Comparison of ENCODE assay signal across 18 mouse cellular contexts in genomic region chr1:17415958-17416357, GRCm38 (mm10).
DNase-seq lines count a peak whose midpoint lies in the region; ATAC-seq and TF ChIP-seq lines count a peak whose summit lies in the region.
"Had no signal": no experiment of that assay in that cellular context is flagged by ENCODE, and none has a peak within 500 bp of the region (broad histone marks: within the 10 kb centered on the region; RNA-seq: fewer than 3 reads in every experiment).

No protein-coding gene starts in this region.

- H3K4me1 ChIP-seq in forebrain, embryonic 13.5 days, result no peaks in the 10 kb centered on the region
- no peaks in the 10 kb centered on the region for H3K4me1 ChIP-seq in forebrain, embryonic 16.5 days (replicated peaks; ENCODE audit: control insufficient read depth, insufficient read depth, low read length)
- H3K4me1 ChIP-seq in midbrain, embryonic 11.5 days (ENCODE audit: control insufficient read depth, insufficient read depth, low read length), result 0 out of 2 replicates have a peak, but pooled peaks cover 3% of the 10 kb centered on the region
- no peaks in the 10 kb centered on the region for H3K4me1 ChIP-seq in midbrain, postnatal 0 days (ENCODE audit: insufficient read depth, low read length)
- no peaks in the 10 kb centered on the region for H3K4me1 ChIP-seq in heart, embryonic 12.5 days (replicated peaks)

- WGBS in forebrain, embryonic 13.5 days, result 9% methylated on average over 3 of the region's 3 CpGs
- 5% methylated on average over 3 of the region's 3 CpGs for WGBS in forebrain, embryonic 16.5 days
- WGBS in midbrain, embryonic 11.5 days, result 18% methylated on average over 3 of the region's 3 CpGs
- 10% methylated on average over 3 of the region's 3 CpGs for WGBS in midbrain, postnatal 0 days
- 66% methylated on average over 3 of the region's 3 CpGs for WGBS in heart, embryonic 12.5 days

- no peak overlapping the region for H3K9ac ChIP-seq in forebrain, embryonic 13.5 days
- H3K9ac ChIP-seq in forebrain, embryonic 16.5 days (replicated peaks; ENCODE audit: low read depth, low read length), result no peak overlapping the region
- H3K9ac ChIP-seq in midbrain, embryonic 11.5 days (ENCODE audit: low read length), result no peak overlapping the region
- no peak overlapping the region for H3K9ac ChIP-seq in midbrain, postnatal 0 days (replicated peaks; ENCODE audit: low read length, poor library complexity, severe bottlenecking)
- H3K9ac ChIP-seq in heart, embryonic 12.5 days, result no peak overlapping the region

- H3K9me3 ChIP-seq in forebrain, embryonic 13.5 days (replicated peaks), result no peaks in the 10 kb centered on the region
- no peaks in the 10 kb centered on the region for H3K9me3 ChIP-seq in forebrain, embryonic 16.5 days (ENCODE audit: control insufficient read depth, low read length)
- no peaks in the 10 kb centered on the region; the same call in 1 of the 2 replicates for H3K9me3 ChIP-seq in midbrain, embryonic 11.5 days (ENCODE audit: control insufficient read depth, low read length)
- H3K9me3 ChIP-seq in midbrain, postnatal 0 days (ENCODE audit: low read length), result no peaks in the 10 kb centered on the region
- no peaks in the 10 kb centered on the region for H3K9me3 ChIP-seq in heart, embryonic 12.5 days (replicated peaks)

- no peak overlapping the region for H3K4me2 ChIP-seq in forebrain, embryonic 13.5 days
- no peak overlapping the region for H3K4me2 ChIP-seq in forebrain, embryonic 16.5 days (ENCODE audit: low read length)
- H3K4me2 ChIP-seq in midbrain, embryonic 11.5 days, result no peak overlapping the region
- no peak overlapping the region for H3K4me2 ChIP-seq in midbrain, postnatal 0 days (ENCODE audit: low read depth, low read length, poor library complexity, severe bottlenecking)
- no peak overlapping the region for H3K4me2 ChIP-seq in heart, embryonic 12.5 days
- H3K4me2 ChIP-seq: heart, embryonic 11.5 days had no signal

- no peak for TF ChIP-seq CTCF in midbrain, postnatal 0 days (IDR thresholded peaks at IDR 0.05)

- H3K27ac ChIP-seq in forebrain, embryonic 13.5 days, result no peak overlapping the region
- no peak overlapping the region for H3K27ac ChIP-seq in forebrain, embryonic 16.5 days (ENCODE audit: low read length)
- no peak overlapping the region for H3K27ac ChIP-seq in midbrain, embryonic 11.5 days (ENCODE audit: low read depth, low read length)
- no peak overlapping the region for H3K27ac ChIP-seq in midbrain, postnatal 0 days (ENCODE audit: low read depth, low read length)
- no peak overlapping the region for H3K27ac ChIP-seq in heart, embryonic 12.5 days (ENCODE audit: poor library complexity, severe bottlenecking)
- H3K27ac ChIP-seq: macrophage had no signal

- H3K4me3 ChIP-seq in forebrain, embryonic 13.5 days, result no peak overlapping the region
- no peak overlapping the region for H3K4me3 ChIP-seq in forebrain, embryonic 16.5 days (replicated peaks; ENCODE audit: low read length)
- H3K4me3 ChIP-seq in midbrain, embryonic 11.5 days (ENCODE audit: low read depth, low read length), result no peak overlapping the region
- no peak overlapping the region for H3K4me3 ChIP-seq in midbrain, postnatal 0 days (ENCODE audit: low read depth, low read length)
- H3K4me3 ChIP-seq in heart, embryonic 12.5 days, result no peak overlapping the region

- H3K36me3 ChIP-seq in forebrain, embryonic 13.5 days (ENCODE audit: poor library complexity, severe bottlenecking), result no peaks in the 10 kb centered on the region
- no peaks in the 10 kb centered on the region for H3K36me3 ChIP-seq in forebrain, embryonic 16.5 days (ENCODE audit: control insufficient read depth, insufficient read depth)
- H3K36me3 ChIP-seq in midbrain, embryonic 11.5 days (ENCODE audit: control insufficient read depth, insufficient read depth, low read length), result no peaks in the 10 kb centered on the region
- no peaks in the 10 kb centered on the region for H3K36me3 ChIP-seq in midbrain, postnatal 0 days (ENCODE audit: insufficient read depth, low read length)
- no peaks in the 10 kb centered on the region for H3K36me3 ChIP-seq in heart, embryonic 12.5 days

- peak; percentile 14 for DNase-seq in retina, embryonic 14.5 days (ENCODE audit: low spot score)
- no peak for DNase-seq in retina, postnatal 1 day
- no peak for DNase-seq in midbrain, embryonic 11.5 days (ENCODE audit: low spot score, missing footprints)
- DNase-seq in midbrain, postnatal 0 days (ENCODE audit: low spot score), result peak; percentile 22
- no peak for DNase-seq in kidney, adult 18-20 months
- DNase-seq: adrenal gland, postnatal 10 days; cerebellum, adult 9-10 months; heart, postnatal 10 days; kidney, postnatal 25 days; layer of hippocampus, postnatal 36 days had no signal

- no peaks in the 10 kb centered on the region for H3K27me3 ChIP-seq in forebrain, embryonic 13.5 days
- H3K27me3 ChIP-seq in forebrain, embryonic 16.5 days (replicated peaks; ENCODE audit: control insufficient read depth, insufficient read depth, low read length), result no peaks in the 10 kb centered on the region
- H3K27me3 ChIP-seq in midbrain, embryonic 11.5 days (ENCODE audit: control insufficient read depth, insufficient read depth, low read length), result no peaks in the 10 kb centered on the region
- H3K27me3 ChIP-seq in midbrain, postnatal 0 days (ENCODE audit: insufficient read depth, low read length), result no peaks in the 10 kb centered on the region
- H3K27me3 ChIP-seq in heart, embryonic 12.5 days (replicated peaks), result no peaks in the 10 kb centered on the region

- ATAC-seq in forebrain, embryonic 13.5 days, result peak; percentile 63; the same call in 1 of the 2 replicates
- no peak for ATAC-seq in forebrain, embryonic 16.5 days
- ATAC-seq in midbrain, embryonic 11.5 days (ENCODE audit: low FRiP score), result peak; percentile 84
- ATAC-seq in midbrain, postnatal 0 days (ENCODE audit: low FRiP score), result no peak
- ATAC-seq in heart, embryonic 12.5 days (ENCODE audit: insufficient number of reproducible peaks, low FRiP score), result no peak
- ATAC-seq: hindbrain, embryonic 16.5 days; intestine, embryonic 16.5 days; lung, postnatal 0 days had no signal

Comparison
In these comparisons a context has a peak if more than half of its experiments do, and no peak if none do; other contexts are left out.
1. ATAC-seq: peak in forebrain, embryonic 13.5 days (single experiment) and midbrain, embryonic 11.5 days (single experiment); none in forebrain, embryonic 16.5 days (single experiment), midbrain, postnatal 0 days (single experiment) and heart, embryonic 12.5 days (single experiment).
2. DNase-seq: peak in retina, embryonic 14.5 days (single experiment) and midbrain, postnatal 0 days (single experiment); none in retina, postnatal 1 day (single experiment), midbrain, embryonic 11.5 days (single experiment) and kidney, adult 18-20 months (single experiment).